Mouse (Mus musculus) heart, embryonic 16.5 days (tissue): Measurements from ENCODE around the gene Wfdc8. TPM values are rescaled to one million over a fixed set of nuclear protein-coding genes. Genes with fewer than 3 reads are reported as not detected.
"Not testable (repeated sequence)": the region's sequence is repeated elsewhere in the genome, so short reads cannot be mapped to it uniquely, and the experiment has no call there.

Experiments
- ATAC-seq: fragments of 200-750 bp; cut with Nextera tagmentation; replicated peaks from 2 replicates; pipeline ENCODE4 v1.8.0; 2017; ENCODE audit warnings: moderate number of reproducible peaks; ENCODE audit not compliant: insufficient read depth, low FRiP score; ENCODE audit errors: extremely low read depth
- H3K27ac ChIP-seq: fragments of 300-500 bp; sonication (generic); 2 replicates; pipeline ENCODE4 v1.5.1; 2014; ENCODE audit warnings: mild to moderate bottlenecking, low read length, control low read depth, moderate library complexity
- H3K27me3 ChIP-seq: fragments of 300-500 bp; sonication (generic); 2 replicates; pipeline ENCODE4 v1.6.1; 2014; ENCODE audit warnings: low read length, mixed read lengths; ENCODE audit not compliant: control insufficient read depth, insufficient read depth
- H3K36me3 ChIP-seq: fragments of 300-500 bp; sonication (generic); 2 replicates; pipeline ENCODE4 v1.6.1; 2014; ENCODE audit not compliant: control insufficient read depth, insufficient read depth
- H3K4me1 ChIP-seq: fragments of 300-500 bp; sonication (generic); 2 replicates; pipeline ENCODE4 v1.6.1; 2014; ENCODE audit warnings: low read length, mixed read lengths; ENCODE audit not compliant: control insufficient read depth, insufficient read depth
- H3K4me2 ChIP-seq: fragments of 300-500 bp; sonication (generic); 2 replicates; pipeline ENCODE4 v1.6.1; 2014; ENCODE audit warnings: low read depth, mild to moderate bottlenecking, control low read depth, low read length
- H3K4me3 ChIP-seq: fragments of 300-500 bp; sonication (generic); 2 replicates; pipeline ENCODE4 v1.5.1; 2014; ENCODE audit warnings: mild to moderate bottlenecking, control low read depth, low read length
- H3K9ac ChIP-seq: fragments of 300-500 bp; sonication (generic); 2 replicates; pipeline ENCODE4 v1.6.1; 2014; ENCODE audit warnings: low read length, control low read depth
- H3K9me3 ChIP-seq: fragments of 300-500 bp; sonication (generic); replicated peaks from 2 replicates; pipeline ENCODE4 v1.6.1; 2016; ENCODE audit warnings: low read length; ENCODE audit not compliant: control insufficient read depth
- WGBS: fragments of 180-500 bp; shearing (Covaris S2); extraction: QIAGEN DNeasy Blood & Tissue Kit; methylation state at CpG from one replicate; pipeline ENCODE4 v1.1.7; 2014; 5-methylcytosine and 5-hydroxymethylcytosine counted together
- polyA plus RNA-seq: library from polyadenylated mRNA; unstranded; fragments of >200 nt; fragmentation: Nextera tagmentation; extraction: Ambion mirVana; gene quantifications from 2 replicates; pipeline ENCODE4 v1.2.1, GENCODE M21; 2015

The Wfdc8 gene
- polyA plus RNA-seq, 1 experiment from 2014 or later: not detected

DNA sequence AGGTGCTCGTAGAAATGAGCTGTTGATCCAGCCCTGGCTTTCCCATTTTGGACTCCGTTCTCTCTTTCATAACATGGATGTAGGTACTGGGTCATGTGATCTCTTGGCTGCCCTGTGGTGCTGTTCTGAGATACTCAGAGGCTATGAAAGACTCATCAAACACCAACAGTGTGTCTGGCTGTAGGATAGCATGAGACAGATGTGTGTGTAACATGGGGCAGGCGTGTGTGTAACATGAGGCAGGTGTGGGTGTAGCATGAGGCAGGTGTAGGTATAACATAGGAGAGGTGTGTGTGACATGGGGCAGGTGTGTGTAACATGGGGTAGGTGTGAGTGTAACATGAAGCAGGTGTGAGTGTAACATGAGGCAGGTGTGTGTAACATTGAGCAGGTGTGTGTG lies 2.0 kb upstream of the Wfdc8 start:
- Histone ChIP-seq H3K27ac (no peak overlapping the region), H3K4me2 (no peak overlapping the region), H3K9ac (no peak overlapping the region), H3K9me3 (no peaks in the 10 kb centered on the region), H3K4me1 (no peaks in the 10 kb centered on the region), H3K27me3 (0 out of 2 replicates have a peak, but pooled peaks cover 2% of the 10 kb centered on the region), H3K36me3 (no peaks in the 10 kb centered on the region), H3K4me3 (no peak overlapping the region)
- WGBS: 83% methylated on average over 3 of the region's 3 CpGs
- no peak for ATAC-seq

DNA sequence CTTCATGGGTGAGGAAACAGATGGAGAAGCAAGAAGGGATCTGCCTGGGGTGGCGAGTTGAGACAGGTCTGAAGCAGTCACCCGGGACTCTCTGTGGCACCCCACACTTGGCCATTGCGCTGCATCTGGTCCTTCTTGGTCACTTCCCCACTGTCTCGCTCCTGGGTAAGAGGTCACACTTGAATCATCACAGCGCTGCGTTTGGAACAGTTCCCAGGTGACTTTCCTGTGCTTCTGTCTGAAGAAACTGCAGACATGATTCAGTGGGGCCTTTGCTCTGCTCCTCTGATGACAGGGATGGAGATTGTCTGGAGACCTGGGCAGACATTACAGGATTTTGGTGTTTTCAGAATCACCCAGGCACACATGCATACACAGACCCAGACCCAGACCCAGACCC lies 4.6 kb downstream of the Wfdc8 start:
- WGBS: 60% methylated on average over 6 of the region's 6 CpGs
- no peak overlapping the region for H3K4me3 ChIP-seq
- H3K4me2 ChIP-seq: no peak overlapping the region
- H3K27ac ChIP-seq: no peak overlapping the region
- H3K9me3 ChIP-seq: no peaks in the 10 kb centered on the region
- no peaks in the 10 kb centered on the region for H3K36me3 ChIP-seq
- peaks cover 5% of the 10 kb centered on the region; the same call in 1 of the 2 replicates for H3K27me3 ChIP-seq
- H3K9ac ChIP-seq: no peak overlapping the region
- no peak for ATAC-seq
- H3K4me1 ChIP-seq: no peaks in the 10 kb centered on the region

DNA sequence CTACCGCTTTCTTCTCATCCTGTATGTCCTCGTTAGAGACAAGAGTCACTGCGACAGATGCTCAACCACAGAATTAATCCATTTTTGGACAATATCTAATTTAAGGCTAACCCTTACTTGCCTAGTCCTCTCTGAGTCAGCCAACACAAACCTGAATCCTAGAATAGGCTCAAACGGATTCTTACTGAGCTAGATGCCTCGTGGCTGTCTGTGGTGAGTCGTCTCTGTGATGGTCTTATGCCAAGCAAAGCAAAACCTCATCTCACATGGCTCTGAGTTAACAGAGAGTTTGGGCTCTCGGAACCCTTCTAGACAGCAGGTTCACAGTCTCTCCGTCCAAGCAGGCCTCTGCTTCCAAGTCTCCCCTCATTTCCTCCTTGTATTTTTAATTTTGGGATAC lies 9.0 kb downstream of the Wfdc8 start:
- H3K27ac ChIP-seq: no peak overlapping the region
- no peak overlapping the region for H3K4me3 ChIP-seq
- 82% methylated on average over 8 of the region's 8 CpGs for WGBS
- H3K4me2 ChIP-seq: no peak overlapping the region
- ATAC-seq: no peak
- no peak overlapping the region for H3K9ac ChIP-seq
- H3K4me1 ChIP-seq: no peaks in the 10 kb centered on the region
- no peaks in the 10 kb centered on the region for H3K9me3 ChIP-seq
- H3K27me3 ChIP-seq: peaks cover 3% of the 10 kb centered on the region; the same call in 1 of the 2 replicates
- no peaks in the 10 kb centered on the region for H3K36me3 ChIP-seq

DNA sequence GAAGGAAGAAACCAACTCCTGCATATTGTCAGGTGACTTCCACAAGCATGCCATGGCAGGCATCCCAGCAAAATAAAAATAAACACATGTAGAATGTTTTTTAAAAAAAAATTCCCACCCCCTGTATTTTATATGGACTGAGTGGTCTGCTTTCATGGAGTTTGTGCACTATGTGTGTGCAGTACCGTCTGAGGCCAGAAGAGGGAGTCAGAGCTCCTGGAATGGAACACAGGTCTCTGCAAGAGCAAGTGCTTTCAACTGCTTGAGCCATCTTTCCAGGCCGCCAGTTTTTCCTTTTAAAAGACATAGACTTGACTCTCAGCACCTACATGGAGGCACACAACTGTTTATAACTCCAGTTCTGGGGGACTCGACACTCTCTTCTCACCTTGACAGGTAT lies 9.9 kb downstream of the Wfdc8 start:
- H3K27ac ChIP-seq: no peak overlapping the region
- H3K9ac ChIP-seq: no peak overlapping the region
- no peak overlapping the region for H3K4me3 ChIP-seq
- 76% methylated on average over 3 of the region's 3 CpGs for WGBS
- H3K4me1 ChIP-seq: no peaks in the 10 kb centered on the region
- H3K36me3 ChIP-seq: no peaks in the 10 kb centered on the region
- H3K4me2 ChIP-seq: no peak overlapping the region
- H3K27me3 ChIP-seq: peaks cover 2% of the 10 kb centered on the region; the same call in 1 of the 2 replicates
- H3K9me3 ChIP-seq: no peaks in the 10 kb centered on the region
- ATAC-seq: no peak

DNA sequence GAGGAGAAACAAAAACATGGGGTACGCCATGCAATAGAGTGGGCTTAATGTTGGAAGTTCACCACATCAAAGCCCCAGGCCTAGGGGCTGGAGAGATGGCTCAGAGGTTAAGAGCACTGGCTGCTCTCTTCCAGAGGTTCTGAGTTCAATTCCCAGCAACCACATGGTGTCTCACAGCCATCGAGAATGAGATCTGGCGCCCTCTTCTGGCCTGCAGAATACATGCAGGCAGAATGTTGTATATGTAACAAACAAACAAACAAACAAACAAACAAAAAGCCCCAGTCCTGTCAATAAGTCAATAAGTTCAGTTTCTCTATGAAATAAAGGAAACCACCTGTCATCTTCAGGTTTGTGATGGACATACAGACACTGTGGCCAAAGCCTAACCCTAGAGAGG lies 13.2 kb downstream of the Wfdc8 start:
- H3K4me1 ChIP-seq: no peaks in the 10 kb centered on the region
- ATAC-seq: no peak
- H3K9me3 ChIP-seq: no peaks in the 10 kb centered on the region
- H3K4me2 ChIP-seq: no peak overlapping the region
- no peaks in the 10 kb centered on the region for H3K36me3 ChIP-seq
- no peak overlapping the region for H3K9ac ChIP-seq
- no peak overlapping the region for H3K27ac ChIP-seq
- H3K4me3 ChIP-seq: no peak overlapping the region
- no peaks in the 10 kb centered on the region for H3K27me3 ChIP-seq
- 58% methylated on average over 3 of the region's 3 CpGs for WGBS

DNA sequence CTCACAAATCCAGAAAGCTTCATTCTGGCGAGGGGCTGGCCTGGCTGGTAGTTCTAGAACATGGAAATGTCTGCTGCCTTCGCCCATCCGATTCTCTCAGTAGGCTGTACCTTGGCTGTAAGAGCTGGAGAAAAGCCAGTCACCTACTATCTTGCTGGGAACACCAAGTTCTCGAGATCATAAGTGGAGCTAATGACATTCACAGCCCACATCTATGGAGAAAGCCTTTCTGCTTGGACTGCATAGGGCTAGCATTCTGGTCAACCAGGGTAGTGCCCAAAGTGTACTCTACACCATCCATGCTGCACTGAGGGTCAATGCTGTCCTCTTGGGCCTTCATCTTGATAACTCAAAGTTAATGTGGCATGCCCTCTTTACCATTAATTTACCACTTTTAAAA lies 19.9 kb downstream of the Wfdc8 start, which contains the start of gene Eppin:
Gene Eppin (minus strand): TSS at position 101 of the 400 bp plus-strand sequence.
- 66% methylated on average over 4 of the region's 4 CpGs for WGBS
- H3K4me2 ChIP-seq: no peak within 1 kb of the TSS
- H3K27me3 ChIP-seq: peaks cover 5% of the 10 kb centered on the region; the same call in 1 of the 2 replicates
- H3K27ac ChIP-seq: no peak within 1 kb of the TSS
- no peak within 1 kb of the TSS for H3K4me3 ChIP-seq
- H3K9ac ChIP-seq: no peak within 1 kb of the TSS
- no peaks in the 10 kb centered on the region for H3K9me3 ChIP-seq
- no peak for ATAC-seq
- H3K36me3 ChIP-seq: no peaks in the 10 kb centered on the region
- no peaks in the 10 kb centered on the region for H3K4me1 ChIP-seq

DNA sequence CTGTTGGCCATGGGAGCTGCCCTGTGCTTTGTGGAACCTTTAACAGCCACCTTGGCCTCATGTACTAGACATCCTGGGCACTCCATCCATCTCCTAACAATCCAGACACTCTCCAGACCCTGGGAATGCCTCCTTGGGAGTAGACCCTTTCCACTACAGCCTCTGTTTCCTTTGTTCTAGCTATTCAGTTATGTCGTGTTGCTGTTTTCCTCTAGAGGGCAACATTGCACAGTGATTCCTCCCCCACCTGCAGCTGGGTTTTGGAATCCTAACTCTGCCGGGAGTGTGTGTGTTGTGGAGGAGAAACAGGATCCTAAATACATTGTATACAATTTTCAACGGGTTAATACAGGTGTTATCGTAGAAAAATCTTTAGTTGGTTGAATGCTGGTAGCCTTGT lies 21.4 kb downstream of the Wfdc8 start:
- H3K4me1 ChIP-seq: no peaks in the 10 kb centered on the region
- no peak overlapping the region for H3K9ac ChIP-seq
- no peak for ATAC-seq
- no peaks in the 10 kb centered on the region for H3K9me3 ChIP-seq
- peaks cover 5% of the 10 kb centered on the region; the same call in 1 of the 2 replicates for H3K27me3 ChIP-seq
- 7% methylated on average over 4 of the region's 4 CpGs for WGBS
- H3K4me2 ChIP-seq: no peak overlapping the region
- H3K36me3 ChIP-seq: no peaks in the 10 kb centered on the region
- no peak overlapping the region for H3K27ac ChIP-seq
- H3K4me3 ChIP-seq: no peak overlapping the region

DNA sequence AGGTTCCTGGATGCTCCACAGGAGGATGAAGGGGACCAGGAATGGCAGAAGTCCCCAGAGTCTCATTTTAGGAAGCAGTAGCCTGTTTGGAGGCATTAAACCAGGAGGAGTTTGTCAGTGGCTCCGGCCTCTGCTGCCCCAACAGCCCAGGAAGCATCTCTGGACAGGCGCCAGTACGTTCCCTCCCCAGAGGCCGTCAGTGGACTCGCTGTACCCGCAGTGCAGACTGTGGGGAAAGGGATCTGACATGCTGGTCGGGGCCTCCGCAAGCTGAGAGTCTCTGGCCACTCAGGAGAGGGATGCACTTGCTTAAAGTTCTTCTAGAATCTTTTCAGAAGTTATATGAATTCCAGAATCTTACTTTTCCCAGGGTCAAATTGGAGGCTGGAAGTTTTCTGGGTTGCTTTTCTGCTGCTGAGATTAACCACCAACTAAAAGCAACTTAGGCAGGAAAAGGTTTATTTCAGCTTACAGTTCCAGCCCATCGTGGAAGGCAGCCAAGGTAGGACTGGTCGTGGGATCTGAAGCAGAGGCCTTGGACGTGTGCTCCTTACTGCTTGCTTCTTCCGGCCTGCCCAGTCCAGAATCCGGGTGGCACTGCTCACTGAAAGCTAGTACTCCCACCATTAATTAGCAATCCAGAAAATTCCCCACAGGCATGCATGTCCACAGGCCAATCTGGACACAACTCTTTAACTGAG lies 28.3 kb downstream of the Wfdc8 start, which contains the start of gene Wfdc6a:
Gene Wfdc6a (minus strand): TSS at position 423 of the 701 bp plus-strand sequence.
- H3K4me3 ChIP-seq, H3K9me3 ChIP-seq, H3K4me1 ChIP-seq, H3K27me3 ChIP-seq, H3K27ac ChIP-seq, ATAC-seq, H3K9ac ChIP-seq, H3K36me3 ChIP-seq, H3K4me2 ChIP-seq: not testable (repeated sequence)
- 41% methylated on average over 13 of the region's 13 CpGs for WGBS

GRCm38 (mm10) chr2:164573359-164573758 lies 40.1 kb downstream of the Wfdc8 start, which contains the start of gene Spint3:
Gene Spint3, minus strand, starts transcription at chr2:164573459.
- H3K27me3 ChIP-seq, H3K27ac ChIP-seq, H3K36me3 ChIP-seq, H3K4me3 ChIP-seq, H3K9me3 ChIP-seq, ATAC-seq, H3K4me1 ChIP-seq, H3K9ac ChIP-seq, H3K4me2 ChIP-seq: not testable (repeated sequence)
- WGBS: 80% methylated on average over 6 of the region's 6 CpGs
